Mouse (Mus musculus): ENCODE measurements around the gene Malrd1.

Gene Malrd1

DNA sequence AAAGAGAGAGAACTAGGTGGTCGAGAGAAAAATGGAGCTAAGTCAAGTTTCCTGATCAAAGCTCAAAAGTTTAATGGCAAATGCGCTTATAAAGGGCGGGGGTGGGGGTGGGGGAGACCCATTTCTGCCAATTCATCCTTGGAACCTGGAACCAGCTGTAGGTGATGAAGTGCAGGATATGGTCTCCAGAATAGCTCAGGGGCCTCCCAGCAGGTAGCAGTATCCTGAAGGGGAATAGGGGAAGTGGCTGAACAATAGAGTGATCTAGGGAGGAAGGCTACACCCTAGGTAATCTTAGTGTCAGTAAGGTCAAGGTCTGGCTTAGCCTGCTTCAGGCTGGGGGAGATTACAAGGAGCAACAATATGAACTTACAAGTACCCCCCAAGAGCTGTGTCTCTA lies 506.5 kb downstream of the Malrd1 start:
- DNase-seq = no peak

GRCm38 (mm10) chr2:16110696-16111095 lies 584.4 kb downstream of the Malrd1 start:
- DNase-seq = no peak

GRCm38 (mm10) chr2:16113333-16113732 lies 587.1 kb downstream of the Malrd1 start:
- DNase-seq = no peak

- DNase-seq = no peak
These were observed 621.7 kb downstream of the Malrd1 start for GRCm38 (mm10) chr2:16147999-16148398.

- DNase-seq = no peak
These were observed 626.3 kb downstream of the Malrd1 start for GRCm38 (mm10) chr2:16152623-16153022.

GRCm38 (mm10) chr2:16163246-16163989 lies 637.1 kb downstream of the Malrd1 start:
- no peak for DNase-seq

DNA sequence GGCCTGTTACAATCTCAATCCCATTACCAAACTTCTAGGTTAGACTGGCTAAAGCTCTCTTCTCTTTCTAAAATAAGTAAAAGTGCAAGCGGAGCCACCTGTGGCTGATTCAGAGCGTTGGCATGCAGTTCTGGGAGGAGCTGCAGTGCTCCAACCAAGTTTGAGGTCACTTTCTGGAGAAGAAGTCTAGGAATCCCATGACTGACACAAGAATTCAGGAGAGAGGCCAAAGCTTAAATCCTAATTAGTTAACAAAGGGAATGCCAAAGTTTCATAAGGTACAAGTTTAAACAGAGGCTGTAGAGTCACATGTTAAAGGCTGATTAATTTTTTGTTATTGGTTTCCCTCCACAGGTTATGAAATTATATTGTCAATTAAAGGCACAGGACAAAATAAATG lies 642.3 kb downstream of the Malrd1 start:
- no peak for DNase-seq

GRCm38 (mm10) chr2:16172086-16172485 lies 645.8 kb downstream of the Malrd1 start:
- DNase-seq = no peak

DNA sequence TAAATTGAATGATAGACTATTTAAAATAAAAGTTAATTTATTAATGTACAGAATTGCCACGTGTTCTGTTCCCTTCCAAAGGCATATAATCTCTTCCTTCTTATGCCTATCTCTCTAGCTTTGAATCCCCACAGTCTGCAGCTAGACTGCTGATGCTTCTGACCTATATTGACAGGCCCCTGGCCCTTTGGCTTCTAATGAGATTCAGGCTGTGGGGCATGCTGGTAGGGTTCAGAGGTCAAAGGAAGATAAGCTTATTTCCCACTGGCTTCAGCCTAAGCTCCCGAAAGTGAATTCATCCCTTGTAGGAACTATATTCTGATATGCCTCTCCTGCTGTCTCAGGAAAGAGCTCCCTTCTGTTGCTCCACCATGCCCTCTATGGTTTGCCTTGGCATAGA lies 647.1 kb downstream of the Malrd1 start:
- no peak for DNase-seq

DNA sequence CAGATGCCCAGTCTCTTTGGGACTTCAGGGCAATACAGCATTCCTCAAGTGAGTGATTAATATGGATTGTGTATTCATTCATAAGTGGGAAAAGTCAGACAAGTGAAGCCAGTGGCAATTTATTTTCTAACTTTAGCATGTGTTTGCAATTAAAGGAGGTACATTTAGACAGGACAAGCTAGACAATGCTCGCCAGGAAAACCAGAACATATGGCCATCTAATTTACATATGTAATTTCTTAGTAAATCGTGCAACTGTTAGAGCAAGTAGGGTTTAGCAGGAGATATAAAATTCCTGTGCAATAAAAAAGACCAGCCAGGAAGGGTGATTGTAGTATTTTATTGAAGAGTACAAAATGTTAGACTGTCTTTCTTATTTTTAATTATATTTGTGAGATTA lies 655.9 kb downstream of the Malrd1 start:
- no peak for DNase-seq

- DNase-seq = no peak
These were observed 656.9 kb downstream of the Malrd1 start for GRCm38 (mm10) chr2:16183158-16183557.

DNA sequence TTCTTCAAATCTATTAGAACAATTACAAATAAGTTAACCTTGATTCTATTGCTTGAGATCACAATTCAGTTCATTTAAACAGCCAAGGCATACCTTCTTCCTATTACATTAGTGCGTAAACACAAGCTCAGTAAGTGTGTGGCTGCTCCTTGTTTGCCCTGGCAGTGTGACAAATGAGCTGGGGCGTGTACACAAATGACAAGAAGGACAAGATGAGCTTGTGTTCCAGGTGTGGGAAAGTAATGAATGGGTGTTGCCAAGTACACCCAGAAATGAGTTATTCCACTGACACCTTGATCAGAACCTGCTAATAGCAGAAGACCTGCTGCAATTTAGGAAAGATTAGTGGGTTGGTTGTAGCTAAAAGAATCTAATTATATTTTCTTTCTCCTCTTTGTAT lies 683.7 kb downstream of the Malrd1 start:
- no peak for DNase-seq

GRCm38 (mm10) chr2:16212752-16213151 lies 686.5 kb downstream of the Malrd1 start:
- no peak for DNase-seq

DNA sequence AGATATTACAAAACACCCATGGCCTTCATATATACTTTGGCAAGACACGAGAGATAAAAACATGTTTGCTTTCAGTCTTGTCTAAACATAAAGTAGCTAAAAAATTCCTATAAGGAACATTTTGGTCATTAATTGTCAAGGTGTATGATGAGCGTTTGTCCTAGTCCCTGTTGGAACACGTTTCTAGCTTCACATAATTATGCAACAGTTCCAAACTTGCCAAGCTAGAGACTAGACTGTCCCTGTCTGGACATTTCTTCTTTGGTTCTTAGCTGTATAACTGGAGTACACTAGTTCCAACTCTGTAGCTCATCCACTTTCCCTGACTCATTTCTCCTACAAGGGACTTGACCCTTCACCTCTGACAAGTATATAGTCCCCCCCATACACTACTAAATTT lies 687.8 kb downstream of the Malrd1 start:
- no peak for DNase-seq

DNA sequence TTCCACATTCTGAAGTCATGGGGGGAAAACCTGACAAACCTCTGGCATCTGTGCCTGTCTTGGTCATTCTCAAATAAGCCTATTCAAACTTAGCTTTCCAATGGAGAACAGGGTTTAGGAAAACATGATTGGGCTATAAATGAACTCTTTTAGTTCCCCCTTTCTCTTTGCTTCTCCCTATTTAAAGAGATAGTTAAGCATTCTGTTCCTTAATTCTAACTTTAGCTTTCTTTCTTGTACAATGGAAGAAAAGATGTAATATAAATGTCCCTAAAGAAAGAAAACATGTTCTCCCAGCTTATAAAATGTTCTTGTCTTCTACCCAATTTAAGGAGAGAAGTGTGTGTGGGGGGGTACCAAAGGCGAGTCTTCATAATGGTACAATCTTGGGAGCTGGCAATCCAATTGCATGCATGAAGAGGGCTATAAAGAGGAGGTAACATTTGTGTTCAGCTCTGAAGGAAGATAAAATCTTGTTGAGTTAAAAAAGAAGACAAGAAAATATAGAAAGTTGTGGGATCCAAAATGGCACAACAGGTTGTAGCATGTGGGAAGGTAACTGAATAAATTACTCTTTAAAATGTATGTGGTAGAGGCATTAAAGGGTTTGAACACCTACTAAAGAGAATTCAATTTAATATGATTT lies 702.0 kb downstream of the Malrd1 start:
- DNase-seq = no peak

DNA sequence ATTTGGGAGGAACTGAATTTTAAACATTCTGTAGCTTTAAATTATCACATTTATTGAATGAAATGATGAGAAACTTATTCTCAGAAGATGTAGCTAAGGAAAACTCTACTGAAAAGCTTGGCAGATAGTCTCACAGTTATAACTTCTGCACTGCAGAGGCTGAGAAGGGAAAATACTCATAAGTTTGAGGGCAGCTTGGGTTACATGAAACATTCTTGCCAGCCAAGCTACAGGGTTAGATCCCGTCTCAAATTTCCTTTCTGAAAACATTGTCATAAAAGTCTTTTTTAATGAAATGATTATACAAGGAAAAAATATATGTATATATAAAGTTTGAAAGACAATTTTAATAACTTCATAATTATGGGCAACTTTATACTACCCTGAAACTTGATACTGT lies 714.6 kb downstream of the Malrd1 start:
- no peak for DNase-seq

DNA sequence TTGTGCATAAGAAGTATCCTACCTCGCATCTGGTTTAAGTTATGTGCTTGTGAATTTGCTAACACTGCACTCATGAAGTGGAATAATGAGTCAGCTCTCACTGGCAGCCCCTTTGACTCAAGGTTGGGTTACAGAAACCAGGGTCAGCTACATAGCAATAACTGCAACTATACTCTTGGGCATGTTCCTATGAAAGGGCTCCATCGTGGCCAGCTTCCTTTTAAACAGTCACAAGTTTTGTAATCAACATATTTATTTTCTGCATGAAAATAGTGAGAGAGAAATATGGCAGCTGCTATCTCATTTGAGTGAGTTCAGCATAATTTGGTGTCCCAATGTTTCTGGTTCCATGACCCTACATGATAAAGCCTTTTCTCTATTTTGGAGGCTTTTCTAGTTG lies 716.8 kb downstream of the Malrd1 start:
- peak; percentile 0 for DNase-seq

- no peak for DNase-seq
These were observed 722.6 kb downstream of the Malrd1 start for GRCm38 (mm10) chr2:16248861-16249260.

GRCm38 (mm10) chr2:16252274-16252673 lies 726.0 kb downstream of the Malrd1 start:
- DNase-seq = no peak
